In the genomic region with DNA sequence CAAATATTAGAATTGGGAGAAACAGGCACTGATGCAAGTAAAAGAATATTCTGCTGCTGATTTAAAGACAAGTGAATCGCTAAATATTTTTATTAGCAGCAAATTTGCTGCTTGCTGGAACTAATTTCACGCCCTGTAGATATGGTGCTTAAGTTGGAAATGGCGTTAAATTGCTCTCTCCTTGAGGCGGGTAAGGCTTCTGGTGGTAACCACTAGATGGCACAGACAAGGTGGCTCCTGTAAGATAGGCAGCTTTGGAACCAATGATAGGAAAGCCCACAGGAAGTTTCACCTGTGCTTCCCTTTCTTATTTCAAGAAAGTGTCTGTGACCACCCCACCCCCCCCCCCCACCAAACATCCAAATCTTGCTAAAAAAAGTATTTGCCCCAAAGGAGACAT, we compare ENCODE assay signal across 26 mouse cellular contexts. TPM values are rescaled to one million over a fixed set of nuclear protein-coding genes. Genes with fewer than 3 reads are reported as not detected.
"Had no signal": no experiment of that assay in that cellular context is flagged by ENCODE, and none has a peak within 500 bp of the region (broad histone marks: within the 10 kb centered on the region; RNA-seq: fewer than 3 reads in every experiment).

No protein-coding gene starts in this region.

- H3K4me1 ChIP-seq: heart, embryonic 10.5 days; heart, embryonic 12.5 days; hindbrain, embryonic 12.5 days; intestine, embryonic 15.5 days; limb, embryonic 10.5 days; limb, embryonic 12.5 days; liver, embryonic 13.5 days had no signal

- H3K27ac ChIP-seq: heart, embryonic 10.5 days; hindbrain, embryonic 10.5 days; hindbrain, embryonic 12.5 days; hindbrain, embryonic 14.5 days; intestine, embryonic 15.5 days; left cerebral cortex, adult 2 months; limb, embryonic 10.5 days; limb, embryonic 12.5 days; liver, embryonic 13.5 days had no signal

- H3K4me2 ChIP-seq: heart, embryonic 12.5 days; hindbrain, embryonic 12.5 days; hindbrain, embryonic 14.5 days; intestine, embryonic 15.5 days; limb, embryonic 12.5 days; liver, embryonic 11.5 days; liver, embryonic 13.5 days had no signal

- H3K9ac ChIP-seq: heart, embryonic 12.5 days; hindbrain, embryonic 12.5 days; hindbrain, embryonic 14.5 days; intestine, embryonic 15.5 days; limb, embryonic 12.5 days; liver, embryonic 13.5 days had no signal

- H3K4me3 ChIP-seq: heart, embryonic 10.5 days; heart, embryonic 12.5 days; hindbrain, embryonic 10.5 days; hindbrain, embryonic 12.5 days; intestine, embryonic 15.5 days; left cerebral cortex, adult 2 months; limb, embryonic 10.5 days; limb, embryonic 12.5 days; liver, embryonic 13.5 days had no signal

- H3K27me3 ChIP-seq: heart, embryonic 12.5 days; hindbrain, embryonic 12.5 days; intestine, embryonic 15.5 days; liver, embryonic 13.5 days had no signal

- H3K36me3 ChIP-seq: heart, embryonic 10.5 days; heart, embryonic 12.5 days; hindbrain, embryonic 10.5 days; hindbrain, embryonic 12.5 days; intestine, embryonic 15.5 days; limb, embryonic 10.5 days; limb, embryonic 12.5 days; liver, embryonic 13.5 days had no signal

- DNase-seq: gastrocnemius, postnatal 10 days; gastrocnemius, postnatal 25 days; heart, adult 18-20 months; heart, postnatal 10 days; heart, postnatal 4 days; kidney, adult 2 months; kidney, postnatal 14 days; kidney, postnatal 36 days; layer of hippocampus, adult 9-11 months; layer of hippocampus, postnatal 36 days; liver; liver, embryonic 13.5 days had no signal

- ATAC-seq: hindbrain, embryonic 16.5 days; inflammation-experienced regulatory T-cells, adult 6 months; intestine, embryonic 15.5 days; intestine, postnatal 0 days had no signal

- H3K9me3 ChIP-seq: heart, embryonic 10.5 days; heart, embryonic 12.5 days; hindbrain, embryonic 10.5 days; hindbrain, embryonic 12.5 days; intestine, embryonic 15.5 days; limb, embryonic 10.5 days; limb, embryonic 12.5 days; liver, embryonic 13.5 days had no signal

RNA-seq across cellular contexts. Expression of gene Pknox2, which starts 49.9 kb away (rescaled TPM):
- total RNA-seq: granulocyte monocyte progenitor cell, adult 5-6 weeks had no signal
- polyA plus RNA-seq: inflammation-experienced regulatory T-cells, adult 6 months had no signal
